Mouse (Mus musculus): ENCODE measurements around the gene Wdr46.

DNA sequence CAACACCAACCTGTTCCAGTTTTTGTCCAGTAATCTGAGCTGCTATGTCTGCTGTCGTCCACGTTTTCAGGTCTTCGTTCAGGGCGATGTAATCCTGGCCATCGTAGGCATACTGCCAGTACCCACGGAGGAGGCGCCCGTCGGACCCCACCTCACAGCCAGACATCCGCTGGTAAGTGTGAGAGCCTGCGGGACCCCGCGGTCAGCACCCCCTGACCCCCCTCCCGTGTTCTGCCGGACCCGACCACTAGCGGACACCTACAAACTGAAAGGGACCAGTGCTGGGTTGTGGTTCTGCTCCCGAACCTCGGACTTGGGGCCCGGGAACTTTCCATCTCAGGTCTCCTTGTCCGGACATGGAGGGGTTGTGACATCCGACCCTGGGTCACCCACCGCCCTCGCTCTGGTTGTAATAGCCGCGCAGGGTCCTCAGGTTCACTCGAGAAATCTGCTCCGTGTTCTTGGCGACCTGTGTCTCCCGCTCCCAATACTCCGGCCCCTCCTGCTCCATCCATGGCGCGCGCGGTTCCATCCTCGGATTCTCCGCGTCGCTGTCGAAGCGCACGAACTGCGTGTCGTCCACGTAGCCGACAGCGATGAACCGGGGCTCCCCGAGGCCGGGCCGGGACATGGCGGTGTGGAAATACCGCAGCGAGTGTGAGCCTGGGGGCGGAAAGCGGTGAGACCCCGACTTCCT is 37.5 kb downstream of the Wdr46 start:
- TF ChIP-seq CTCF (IDR thresholded peaks at IDR 0.05; ENCODE audit: control insufficient read depth, insufficient read depth, insufficient read length) (no peak), CEBPB (IDR thresholded peaks at IDR 0.05; ENCODE audit: low read depth) (no peak), MYOG (IDR thresholded peaks at IDR 0.05; ENCODE audit: control insufficient read depth, extremely low read depth, insufficient read length) (no peak), MAX (IDR thresholded peaks at IDR 0.05) (no peak), MYOD1 (IDR thresholded peaks at IDR 0.05; ENCODE audit: control insufficient read depth, insufficient read length, low read depth) (no peak), USF1 (IDR thresholded peaks at IDR 0.05; ENCODE audit: low read depth) (no peak)
